Mouse (Mus musculus): ENCODE results near the gene Gm38392. TPM values are rescaled to one million over a fixed set of nuclear protein-coding genes. Genes with fewer than 3 reads are reported as not detected.

Gm38392 gene
- polyA plus RNA-seq, 1 experiment = not detected

- 83% methylated on average over 6 of the region's 6 CpGs for WGBS
- Histone ChIP-seq H3K27me3 (ENCODE audit: control insufficient read depth, insufficient read depth, low read length) (no peaks in the 10 kb centered on the region), H3K27ac (ENCODE audit: insufficient read depth, low read depth, low read length) (0 out of 2 replicates have a peak overlapping the region, but pooled peaks have one; percentile 47), H3K36me3 (ENCODE audit: control insufficient read depth, insufficient read depth, low read length) (no peaks in the 10 kb centered on the region), H3K4me1 (ENCODE audit: control insufficient read depth, insufficient read depth, insufficient read length, low read length) (peaks cover 20% of the 10 kb centered on the region), H3K4me3 (ENCODE audit: low read depth, low read length) (no peak overlapping the region)
- TF ChIP-seq POLR2A (IDR thresholded peaks at IDR 0.05; ENCODE audit: low read depth, low read length) (no peak), CTCF (IDR thresholded peaks at IDR 0.05; ENCODE audit: extremely low read depth, insufficient read length, insufficient replicate concordance, low read depth, low read length) (no peak)
Measured at GRCm38 (mm10) chr3:88255950-88256349, 31.1 kb downstream of the Gm38392 start.

GRCm38 (mm10) chr3:88254268-88254926, 32.6 kb downstream of the Gm38392 start, which contains the start of gene Rhbg:
Rhbg (minus strand) TSS chr3:88254709.
- Histone ChIP-seq H3K36me3 (ENCODE audit: control insufficient read depth, insufficient read depth, low read length) (no peaks in the 10 kb centered on the region), H3K4me1 (ENCODE audit: control insufficient read depth, insufficient read depth, insufficient read length, low read length) (peaks cover 20% of the 10 kb centered on the region), H3K27ac (ENCODE audit: insufficient read depth, low read depth, low read length) (peak within 1 kb of the TSS; percentile 56; the same call in 1 of the 2 replicates), H3K27me3 (ENCODE audit: control insufficient read depth, insufficient read depth, low read length) (no peaks in the 10 kb centered on the region), H3K4me3 (ENCODE audit: low read depth, low read length) (peak within 1 kb of the TSS; percentile 85)
- WGBS = 3% methylated on average over 34 of the region's 34 CpGs
- TF ChIP-seq CTCF (IDR thresholded peaks at IDR 0.05; ENCODE audit: extremely low read depth, insufficient read length, insufficient replicate concordance, low read depth, low read length) (no peak), POLR2A (IDR thresholded peaks at IDR 0.05; ENCODE audit: low read depth, low read length) (peak; percentile 38; the same call in 1 of the 2 replicates)

GRCm38 (mm10) chr3:88252739-88253138, 34.3 kb downstream of the Gm38392 start:
- peaks cover 17% of the 10 kb centered on the region for H3K4me1 ChIP-seq (ENCODE audit: control insufficient read depth, insufficient read depth, insufficient read length, low read length)
- H3K27me3 ChIP-seq (ENCODE audit: control insufficient read depth, insufficient read depth, low read length) = no peaks in the 10 kb centered on the region
- TF ChIP-seq CTCF (IDR thresholded peaks at IDR 0.05; ENCODE audit: extremely low read depth, insufficient read length, insufficient replicate concordance, low read depth, low read length) (no peak), POLR2A (IDR thresholded peaks at IDR 0.05; ENCODE audit: low read depth, low read length) (no peak)
- no peaks in the 10 kb centered on the region for H3K36me3 ChIP-seq (ENCODE audit: control insufficient read depth, insufficient read depth, low read length)
- H3K4me3 ChIP-seq (ENCODE audit: low read depth, low read length) = no peak overlapping the region
- WGBS = 65% methylated on average over 6 of the region's 6 CpGs
- no peak overlapping the region for H3K27ac ChIP-seq (ENCODE audit: insufficient read depth, low read depth, low read length)

GRCm38 (mm10) chr3:88248406-88248805, 38.6 kb downstream of the Gm38392 start:
- 84% methylated on average over 11 of the region's 11 CpGs for WGBS
- TF ChIP-seq POLR2A (IDR thresholded peaks at IDR 0.05; ENCODE audit: low read depth, low read length) (no peak), CTCF (IDR thresholded peaks at IDR 0.05; ENCODE audit: extremely low read depth, insufficient read length, insufficient replicate concordance, low read depth, low read length) (no peak)
- Histone ChIP-seq H3K27ac (ENCODE audit: insufficient read depth, low read depth, low read length) (no peak overlapping the region), H3K4me3 (ENCODE audit: low read depth, low read length) (no peak overlapping the region), H3K36me3 (ENCODE audit: control insufficient read depth, insufficient read depth, low read length) (no peaks in the 10 kb centered on the region), H3K4me1 (ENCODE audit: control insufficient read depth, insufficient read depth, insufficient read length, low read length) (no peaks in the 10 kb centered on the region), H3K27me3 (ENCODE audit: control insufficient read depth, insufficient read depth, low read length) (no peaks in the 10 kb centered on the region; the same call in 1 of the 2 replicates)

- TF ChIP-seq POLR2A (IDR thresholded peaks at IDR 0.05; ENCODE audit: low read depth, low read length) = no peak
- no peak for TF ChIP-seq CTCF (IDR thresholded peaks at IDR 0.05; ENCODE audit: extremely low read depth, insufficient read length, insufficient replicate concordance, low read depth, low read length)
- no peak overlapping the region for H3K4me3 ChIP-seq (ENCODE audit: low read depth, low read length)
- 52% methylated on average over 9 of the region's 9 CpGs for WGBS
- H3K27ac ChIP-seq (ENCODE audit: insufficient read depth, low read depth, low read length) = no peak overlapping the region
- no peaks in the 10 kb centered on the region for H3K36me3 ChIP-seq (ENCODE audit: control insufficient read depth, insufficient read depth, low read length)
- no peaks in the 10 kb centered on the region for H3K4me1 ChIP-seq (ENCODE audit: control insufficient read depth, insufficient read depth, insufficient read length, low read length)
- no peaks in the 10 kb centered on the region; the same call in 1 of the 2 replicates for H3K27me3 ChIP-seq (ENCODE audit: control insufficient read depth, insufficient read depth, low read length)
Measured at GRCm38 (mm10) chr3:88247666-88248065, 39.3 kb downstream of the Gm38392 start.

GRCm38 (mm10) chr3:88245811-88246210, 41.2 kb downstream of the Gm38392 start:
- TF ChIP-seq POLR2A (IDR thresholded peaks at IDR 0.05; ENCODE audit: low read depth, low read length) (no peak), CTCF (IDR thresholded peaks at IDR 0.05; ENCODE audit: extremely low read depth, insufficient read length, insufficient replicate concordance, low read depth, low read length) (peak; percentile 86)
- H3K4me1 ChIP-seq (ENCODE audit: control insufficient read depth, insufficient read depth, insufficient read length, low read length) = no peaks in the 10 kb centered on the region
- H3K36me3 ChIP-seq (ENCODE audit: control insufficient read depth, insufficient read depth, low read length) = no peaks in the 10 kb centered on the region
- H3K27me3 ChIP-seq (ENCODE audit: control insufficient read depth, insufficient read depth, low read length) = peaks cover 16% of the 10 kb centered on the region
- no peak overlapping the region for H3K27ac ChIP-seq (ENCODE audit: insufficient read depth, low read depth, low read length)
- no peak overlapping the region for H3K4me3 ChIP-seq (ENCODE audit: low read depth, low read length)
- WGBS = 20% methylated on average over 13 of the region's 13 CpGs

GRCm38 (mm10) chr3:88244071-88244470, 42.9 kb downstream of the Gm38392 start:
- 0% methylated on average over 2 of the region's 2 CpGs for WGBS
- H3K36me3 ChIP-seq (ENCODE audit: control insufficient read depth, insufficient read depth, low read length) = no peaks in the 10 kb centered on the region
- no peaks in the 10 kb centered on the region for H3K4me1 ChIP-seq (ENCODE audit: control insufficient read depth, insufficient read depth, insufficient read length, low read length)
- no peak overlapping the region for H3K27ac ChIP-seq (ENCODE audit: insufficient read depth, low read depth, low read length)
- no peak overlapping the region for H3K4me3 ChIP-seq (ENCODE audit: low read depth, low read length)
- peaks cover 27% of the 10 kb centered on the region for H3K27me3 ChIP-seq (ENCODE audit: control insufficient read depth, insufficient read depth, low read length)
- TF ChIP-seq POLR2A (IDR thresholded peaks at IDR 0.05; ENCODE audit: low read depth, low read length) (no peak), CTCF (IDR thresholded peaks at IDR 0.05; ENCODE audit: extremely low read depth, insufficient read length, insufficient replicate concordance, low read depth, low read length) (peak; percentile 79)
